Comparison of ENCODE assay signal across 22 mouse cellular contexts in genomic region chr3:69763630-69764565, GRCm38 (mm10). TPM values are rescaled to one million over a fixed set of nuclear protein-coding genes. Genes with fewer than 3 reads are reported as not detected.
A peak's percentile ranks its signal among the peaks of the same experiment; 100 is the strongest.
DNase-seq lines count a peak whose midpoint lies in the region; ATAC-seq and TF ChIP-seq lines count a peak whose summit lies in the region.
"Had no signal": no experiment of that assay in that cellular context is flagged by ENCODE, and none has a peak within 500 bp of the region (broad histone marks: within the 10 kb centered on the region; RNA-seq: fewer than 3 reads in every experiment).

No protein-coding gene starts in this region.

- DNase-seq in heart, embryonic 10.5 days (ENCODE audit: low spot score): peak; percentile 38
- no peak for DNase-seq in heart, postnatal 25 days (ENCODE audit: low spot score)
- DNase-seq in stomach, postnatal 0 days (ENCODE audit: low spot score): no peak
- no peak for DNase-seq in left cerebral cortex, postnatal 10 days (ENCODE audit: extremely low spot score in 1 of 2, low spot score in 2 of 2)
- DNase-seq in kidney, postnatal 36 days: no peak
- DNase-seq: adrenal gland, postnatal 25 days; cerebellum, adult 11-12 months; cerebellum, postnatal 14 days; embryo, embryonic 11 days; forebrain, postnatal 0 days; heart, adult 2 months; lung, postnatal 10 days; thymus, adult 18-20 months; thymus, postnatal 4 days had no signal

- H3K9me3 ChIP-seq in heart, embryonic 10.5 days: no peaks in the 10 kb centered on the region
- no peaks in the 10 kb centered on the region for H3K9me3 ChIP-seq in stomach, embryonic 16.5 days (replicated peaks; ENCODE audit: control insufficient read depth, low read length)
- H3K9me3 ChIP-seq in stomach, postnatal 0 days (ENCODE audit: control insufficient read depth, low read length): no peaks in the 10 kb centered on the region
- H3K9me3 ChIP-seq: heart, embryonic 15.5 days; hindbrain, embryonic 13.5 days; liver, embryonic 15.5 days; neural tube, embryonic 13.5 days had no signal

- TF ChIP-seq CTCF in stomach, postnatal 0 days (IDR thresholded peaks at IDR 0.05; ENCODE audit: low read depth): no peak

- H3K4me2 ChIP-seq in stomach, embryonic 16.5 days (ENCODE audit: low read depth, low read length): no peak overlapping the region
- H3K4me2 ChIP-seq in stomach, postnatal 0 days (replicated peaks; ENCODE audit: low read depth): no peak overlapping the region
- H3K4me2 ChIP-seq: heart, embryonic 15.5 days; hindbrain, embryonic 13.5 days; liver, embryonic 15.5 days; neural tube, embryonic 13.5 days had no signal

- peaks cover 13% of the 10 kb centered on the region for H3K36me3 ChIP-seq in heart, embryonic 10.5 days
- H3K36me3 ChIP-seq in stomach, embryonic 16.5 days (ENCODE audit: control insufficient read depth, insufficient read depth, low read length): no peaks in the 10 kb centered on the region
- H3K36me3 ChIP-seq in stomach, postnatal 0 days (ENCODE audit: control insufficient read depth, insufficient read depth, low read length): no peaks in the 10 kb centered on the region
- H3K36me3 ChIP-seq: heart, embryonic 15.5 days; liver, embryonic 15.5 days had no signal

- H3K9ac ChIP-seq in stomach, embryonic 16.5 days (ENCODE audit: low read length): no peak overlapping the region
- no peak overlapping the region for H3K9ac ChIP-seq in stomach, postnatal 0 days (ENCODE audit: low read length)
- H3K9ac ChIP-seq: forebrain, postnatal 0 days; heart, embryonic 15.5 days; hindbrain, embryonic 13.5 days; liver, embryonic 15.5 days; neural tube, embryonic 13.5 days had no signal

- no peaks in the 10 kb centered on the region for H3K4me1 ChIP-seq in heart, embryonic 10.5 days
- H3K4me1 ChIP-seq in stomach, embryonic 16.5 days (ENCODE audit: control insufficient read depth, insufficient read depth, low read length): no peaks in the 10 kb centered on the region; the same call in 1 of the 2 replicates
- H3K4me1 ChIP-seq in stomach, postnatal 0 days (replicated peaks; ENCODE audit: control insufficient read depth, insufficient read depth): no peaks in the 10 kb centered on the region
- H3K4me1 ChIP-seq: heart, embryonic 15.5 days; hindbrain, embryonic 13.5 days; liver, embryonic 15.5 days; neural tube, embryonic 13.5 days had no signal

- 91% methylated on average over 21 of the region's 21 CpGs for WGBS in heart, embryonic 10.5 days
- 86% methylated on average over 21 of the region's 21 CpGs for WGBS in stomach, embryonic 16.5 days
- 81% methylated on average over 21 of the region's 21 CpGs for WGBS in stomach, postnatal 0 days

- 0 out of 2 replicates have a peak, but pooled peaks have one; percentile 18 for ATAC-seq in stomach, embryonic 16.5 days (ENCODE audit: insufficient read depth, low FRiP score)
- no peak for ATAC-seq in stomach, postnatal 0 days (ENCODE audit: low FRiP score, low TSS enrichment)
- ATAC-seq in granulocyte monocyte progenitor cell, adult 5-6 weeks (replicated peaks; ENCODE audit: poor library complexity, severe bottlenecking): peak; percentile 70
- ATAC-seq: forebrain, postnatal 0 days; Patski had no signal

- no peaks in the 10 kb centered on the region for H3K27me3 ChIP-seq in heart, embryonic 10.5 days (ENCODE audit: insufficient read depth, poor library complexity, severe bottlenecking)
- no peaks in the 10 kb centered on the region for H3K27me3 ChIP-seq in stomach, embryonic 16.5 days (ENCODE audit: control insufficient read depth, insufficient read depth, low read length)
- no peaks in the 10 kb centered on the region for H3K27me3 ChIP-seq in stomach, postnatal 0 days (ENCODE audit: control insufficient read depth, insufficient read depth, low read length)
- H3K27me3 ChIP-seq: heart, embryonic 15.5 days; hindbrain, embryonic 13.5 days; liver, embryonic 15.5 days; neural tube, embryonic 13.5 days; Patski had no signal

- intact Hi-C loops in heart, postnatal 25 days (cut with DNase I): no loop called here
- intact Hi-C loops in left cerebral cortex, postnatal 10 days (cut with DNase I): no loop called here

- no peak for TF ChIP-seq EP300 in stomach, postnatal 0 days (optimal IDR thresholded peaks at IDR 0.05)

- no peak overlapping the region for H3K27ac ChIP-seq in heart, embryonic 10.5 days
- H3K27ac ChIP-seq in stomach, embryonic 16.5 days (ENCODE audit: low read length): no peak overlapping the region
- no peak overlapping the region for H3K27ac ChIP-seq in stomach, postnatal 0 days (replicated peaks)
- H3K27ac ChIP-seq: heart, adult 2 months; heart, embryonic 15.5 days; hindbrain, embryonic 13.5 days; kidney, postnatal 0 days; liver, embryonic 15.5 days; neural tube, embryonic 13.5 days had no signal

- no peak overlapping the region for H3K4me3 ChIP-seq in heart, embryonic 10.5 days
- no peak overlapping the region for H3K4me3 ChIP-seq in stomach, embryonic 16.5 days (replicated peaks; ENCODE audit: low read length)
- H3K4me3 ChIP-seq in stomach, postnatal 0 days (ENCODE audit: low read depth, low read length): no peak overlapping the region
- H3K4me3 ChIP-seq: heart, adult 2 months; heart, embryonic 15.5 days; hindbrain, embryonic 13.5 days; liver, embryonic 15.5 days; neural tube, embryonic 13.5 days had no signal

RNA-seq across cellular contexts. Expression of gene Nmd3, which starts 42.1 kb away (rescaled TPM):
- polyA plus RNA-seq in heart, embryonic 10.5 days (2016; fragmentation: Nextera tagmentation; extraction: Ambion mirVana): 139 and 149 TPM in 2 replicates
- total RNA-seq in heart, postnatal 25 days (2021): 10 to 100 TPM; 33.7 to 34.9 TPM
- polyA plus RNA-seq in stomach, embryonic 16.5 days (2015; fragmentation: Nextera tagmentation; extraction: Ambion mirVana): 125 and 130 TPM in 2 replicates
- 97.8 and 106 TPM in 2 replicates for polyA plus RNA-seq in stomach, postnatal 0 days (2015; fragmentation: Nextera tagmentation; extraction: Ambion mirVana)
- 78.3 and 82.2 TPM in 2 replicates for total RNA-seq in granulocyte monocyte progenitor cell, adult 5-6 weeks (2014; fragmentation: Nextera tagmentation)
- 57.0 and 107 TPM in 2 replicates for total RNA-seq in granulocyte monocyte progenitor cell, adult 5-6 weeks (2017)
- total RNA-seq in left cerebral cortex, postnatal 10 days (2021): 10 to 100 TPM; 49.0 to 49.1 TPM
